Mouse (Mus musculus): ENCODE results near the gene Fgd1.

DNA sequence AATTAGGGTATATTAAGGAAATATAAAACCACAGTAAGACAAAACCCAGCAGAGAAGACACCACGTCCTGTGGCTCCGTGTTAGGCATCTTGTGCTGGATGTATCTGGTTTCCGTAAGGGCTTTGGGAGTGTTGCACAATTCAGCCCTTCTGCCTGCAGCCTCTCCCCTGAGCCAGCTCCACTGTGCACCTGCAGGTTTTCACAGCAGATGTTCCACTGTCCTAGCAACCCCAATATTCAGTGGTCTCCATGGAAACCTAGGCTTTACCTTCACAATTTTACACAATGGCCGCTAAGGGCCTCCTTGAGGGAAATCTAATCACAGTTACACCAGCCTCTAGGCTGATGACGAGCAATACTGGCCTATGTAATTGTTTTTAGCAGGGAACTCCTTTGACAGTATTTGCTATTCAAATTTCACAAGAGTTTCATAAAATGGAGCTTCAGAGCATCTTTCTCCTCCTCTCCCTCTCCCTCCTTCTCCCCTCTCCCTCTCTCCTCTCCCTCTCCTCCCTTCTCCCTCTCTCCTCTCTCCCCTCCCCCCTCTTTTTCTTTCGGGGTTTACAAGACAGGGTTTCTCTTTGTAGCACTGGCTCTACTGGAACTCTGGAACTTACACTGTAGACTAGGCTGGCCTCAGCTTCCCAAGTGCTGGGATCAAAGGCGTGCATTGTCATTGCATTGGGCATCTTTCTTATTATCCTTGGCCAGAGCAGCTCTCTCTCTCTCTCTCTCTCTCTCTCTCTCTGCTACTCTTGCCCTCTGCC lies 61.5 kb downstream of the Fgd1 start:
- TF ChIP-seq CTCF (IDR thresholded peaks at IDR 0.05; ENCODE audit: extremely low read depth, insufficient read length, insufficient replicate concordance, low read depth, low read length) = no peak
- no peak for TF ChIP-seq POLR2A (IDR thresholded peaks at IDR 0.05; ENCODE audit: low read depth, low read length)
